Mouse (Mus musculus): ENCODE results near the gene Zcchc9. TPM values are rescaled to one million over a fixed set of nuclear protein-coding genes. Genes with fewer than 3 reads are reported as not detected.
"Not testable (repeated sequence)": the region's sequence is repeated elsewhere in the genome, so short reads cannot be mapped to it uniquely, and the experiment has no call there.

The Zcchc9 gene
- polyA plus RNA-seq, 1 experiment = 14.1 TPM

GRCm38 (mm10) chr13:91794926-91795436 lies 12.5 kb downstream of the Zcchc9 start:
- Histone ChIP-seq H3K27me3 (replicated peaks; ENCODE audit: control insufficient read depth, insufficient read depth, low read length) (no peaks in the 10 kb centered on the region), H3K36me3 (ENCODE audit: control insufficient read depth, insufficient read depth, low read length) (no peaks in the 10 kb centered on the region), H3K4me1 (ENCODE audit: control insufficient read depth, insufficient read depth, low read length) (peaks cover 3% of the 10 kb centered on the region; the same call in 1 of the 2 replicates), H3K4me3 (ENCODE audit: insufficient read depth, low read depth, low read length) (no peak overlapping the region), H3K27ac (ENCODE audit: insufficient read depth, low read depth, low read length) (no peak overlapping the region)
- WGBS = 68% methylated on average over 13 of the region's 13 CpGs
- TF ChIP-seq CTCF (conservative IDR thresholded peaks at IDR 0.05; ENCODE audit: insufficient read depth, insufficient read length, low read depth, low read length) (no peak), POLR2A (IDR thresholded peaks at IDR 0.05; ENCODE audit: low read depth, low read length) (no peak)
- peak; percentile 82 for DNase-seq

- Histone ChIP-seq H3K4me3 (ENCODE audit: insufficient read depth, low read depth, low read length) (no peak overlapping the region), H3K27ac (ENCODE audit: insufficient read depth, low read depth, low read length) (no peak overlapping the region), H3K4me1 (ENCODE audit: control insufficient read depth, insufficient read depth, low read length) (peaks cover 3% of the 10 kb centered on the region; the same call in 1 of the 2 replicates), H3K36me3 (ENCODE audit: control insufficient read depth, insufficient read depth, low read length) (no peaks in the 10 kb centered on the region), H3K27me3 (replicated peaks; ENCODE audit: control insufficient read depth, insufficient read depth, low read length) (no peaks in the 10 kb centered on the region)
- TF ChIP-seq POLR2A (IDR thresholded peaks at IDR 0.05; ENCODE audit: low read depth, low read length) = no peak
- TF ChIP-seq CTCF (conservative IDR thresholded peaks at IDR 0.05; ENCODE audit: insufficient read depth, insufficient read length, low read depth, low read length) = no peak
- DNase-seq = no peak
- WGBS = 48% methylated on average over 1 of the region's 1 CpGs
Observed at GRCm38 (mm10) chr13:91792035-91792434, 15.5 kb downstream of the Zcchc9 start.

DNA sequence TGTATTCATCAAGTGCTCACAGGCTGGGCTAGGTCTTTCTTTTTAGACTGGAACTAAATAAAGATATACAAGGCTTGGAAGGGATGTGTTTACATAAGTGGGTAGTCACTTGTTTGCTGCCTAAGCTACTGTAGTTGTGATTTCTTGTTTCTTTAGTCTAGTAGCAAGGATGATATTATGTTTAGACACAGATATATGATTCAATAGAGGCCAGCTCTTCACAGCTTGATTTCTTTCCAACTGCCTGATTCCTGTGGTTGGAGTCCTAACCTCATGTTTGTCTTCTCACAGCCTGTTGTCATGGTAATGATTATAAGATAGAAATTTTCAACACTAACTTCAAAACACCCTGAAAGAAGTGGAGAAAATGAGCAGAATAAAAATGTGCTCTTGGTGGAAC lies 27.6 kb downstream of the Zcchc9 start:
- DNase-seq = no peak
- no peaks in the 10 kb centered on the region for H3K27me3 ChIP-seq (replicated peaks; ENCODE audit: control insufficient read depth, insufficient read depth, low read length)
- no peaks in the 10 kb centered on the region for H3K36me3 ChIP-seq (ENCODE audit: control insufficient read depth, insufficient read depth, low read length)
- H3K4me3 ChIP-seq (ENCODE audit: insufficient read depth, low read depth, low read length) = no peak overlapping the region
- H3K4me1 ChIP-seq (ENCODE audit: control insufficient read depth, insufficient read depth, low read length) = no peaks in the 10 kb centered on the region
- no peak overlapping the region for H3K27ac ChIP-seq (ENCODE audit: insufficient read depth, low read depth, low read length)
- no peak for TF ChIP-seq POLR2A (IDR thresholded peaks at IDR 0.05; ENCODE audit: low read depth, low read length)
- no peak for TF ChIP-seq CTCF (conservative IDR thresholded peaks at IDR 0.05; ENCODE audit: insufficient read depth, insufficient read length, low read depth, low read length)

- Histone ChIP-seq H3K27ac (ENCODE audit: insufficient read depth, low read depth, low read length) (no peak overlapping the region), H3K4me1 (ENCODE audit: control insufficient read depth, insufficient read depth, low read length) (no peaks in the 10 kb centered on the region), H3K27me3 (replicated peaks; ENCODE audit: control insufficient read depth, insufficient read depth, low read length) (no peaks in the 10 kb centered on the region), H3K4me3 (ENCODE audit: insufficient read depth, low read depth, low read length) (no peak overlapping the region), H3K36me3 (ENCODE audit: control insufficient read depth, insufficient read depth, low read length) (no peaks in the 10 kb centered on the region; the same call in 1 of the 2 replicates)
- WGBS = 93% methylated on average over 5 of the region's 5 CpGs
- DNase-seq = no peak
- TF ChIP-seq POLR2A (IDR thresholded peaks at IDR 0.05; ENCODE audit: low read depth, low read length) (no peak), CTCF (conservative IDR thresholded peaks at IDR 0.05; ENCODE audit: insufficient read depth, insufficient read length, low read depth, low read length) (no peak)
Observed at GRCm38 (mm10) chr13:91778092-91778491, 29.4 kb downstream of the Zcchc9 start.

DNA sequence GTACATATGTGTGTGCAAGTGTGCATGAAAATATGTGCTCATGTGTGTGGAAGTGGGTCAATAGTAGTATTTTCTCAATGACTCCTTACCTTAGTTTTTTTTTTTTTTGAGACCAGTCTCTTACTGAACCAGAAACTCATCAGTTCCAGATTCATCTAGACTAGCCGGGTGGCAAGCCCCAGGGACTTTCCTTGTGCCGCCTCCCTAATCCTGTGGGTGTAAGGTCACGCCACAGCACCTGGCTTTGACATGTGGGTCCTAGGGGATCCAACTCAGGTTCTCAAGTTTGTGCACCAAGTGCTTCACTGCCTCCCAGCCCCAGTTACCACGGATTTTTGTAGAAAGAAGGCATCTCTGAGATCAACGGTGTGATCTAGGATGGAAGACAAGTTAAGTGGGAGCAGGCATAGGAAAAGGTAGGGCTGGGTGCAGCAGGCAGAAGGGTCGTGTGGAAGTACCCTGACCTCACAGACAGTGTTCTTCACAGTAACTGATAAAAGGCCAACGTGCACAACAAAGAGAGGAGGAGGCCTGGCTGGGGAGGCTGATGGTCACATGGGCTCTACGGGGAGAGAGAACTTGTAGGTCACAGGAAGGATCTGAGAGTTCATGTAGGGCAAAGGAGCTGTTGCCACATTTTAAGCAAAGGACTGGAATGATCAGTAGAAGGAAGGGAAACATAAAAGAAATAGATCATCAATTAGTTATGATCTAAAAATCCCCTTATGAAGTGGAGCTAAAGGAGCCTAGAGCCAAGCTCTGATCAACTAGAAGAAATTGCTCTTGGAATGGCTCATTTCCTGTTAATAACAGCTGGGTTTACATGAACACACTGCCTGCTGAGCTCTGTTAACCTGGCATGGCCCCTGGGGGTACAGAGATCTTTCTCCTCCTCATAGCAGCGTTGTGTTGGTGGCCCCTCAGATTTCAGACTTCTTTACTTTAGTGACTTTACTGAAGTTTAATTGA lies 38.5 kb downstream of the Zcchc9 start:
- Histone ChIP-seq H3K4me3 (ENCODE audit: insufficient read depth, low read depth, low read length) (no peak overlapping the region), H3K27ac (ENCODE audit: insufficient read depth, low read depth, low read length) (no peak overlapping the region), H3K4me1 (ENCODE audit: control insufficient read depth, insufficient read depth, low read length) (no peaks in the 10 kb centered on the region), H3K27me3 (replicated peaks; ENCODE audit: control insufficient read depth, insufficient read depth, low read length) (no peaks in the 10 kb centered on the region), H3K36me3 (ENCODE audit: control insufficient read depth, insufficient read depth, low read length) (0 out of 2 replicates have a peak, but pooled peaks cover 2% of the 10 kb centered on the region)
- TF ChIP-seq POLR2A (IDR thresholded peaks at IDR 0.05; ENCODE audit: low read depth, low read length) (no peak), CTCF (conservative IDR thresholded peaks at IDR 0.05; ENCODE audit: insufficient read depth, insufficient read length, low read depth, low read length) (no peak)
- WGBS = 66% methylated on average over 9 of the region's 9 CpGs
- DNase-seq = no peak

GRCm38 (mm10) chr13:91765627-91766026 lies 41.9 kb downstream of the Zcchc9 start:
- no peak for DNase-seq
- no peak overlapping the region for H3K4me3 ChIP-seq (ENCODE audit: insufficient read depth, low read depth, low read length)
- peaks cover 2% of the 10 kb centered on the region; the same call in 1 of the 2 replicates for H3K36me3 ChIP-seq (ENCODE audit: control insufficient read depth, insufficient read depth, low read length)
- no peaks in the 10 kb centered on the region for H3K27me3 ChIP-seq (replicated peaks; ENCODE audit: control insufficient read depth, insufficient read depth, low read length)
- no peak overlapping the region for H3K27ac ChIP-seq (ENCODE audit: insufficient read depth, low read depth, low read length)
- TF ChIP-seq CTCF (conservative IDR thresholded peaks at IDR 0.05; ENCODE audit: insufficient read depth, insufficient read length, low read depth, low read length) (no peak), POLR2A (IDR thresholded peaks at IDR 0.05; ENCODE audit: low read depth, low read length) (no peak)
- peaks cover 12% of the 10 kb centered on the region; the same call in 1 of the 2 replicates for H3K4me1 ChIP-seq (ENCODE audit: control insufficient read depth, insufficient read depth, low read length)
- 90% methylated on average over 4 of the region's 4 CpGs for WGBS

GRCm38 (mm10) chr13:91763654-91764053 lies 43.9 kb downstream of the Zcchc9 start:
- H3K36me3 ChIP-seq (ENCODE audit: control insufficient read depth, insufficient read depth, low read length); H3K27ac ChIP-seq (ENCODE audit: insufficient read depth, low read depth, low read length); H3K4me3 ChIP-seq (ENCODE audit: insufficient read depth, low read depth, low read length); H3K27me3 ChIP-seq (replicated peaks; ENCODE audit: control insufficient read depth, insufficient read depth, low read length): not testable (repeated sequence)
- DNase-seq = peak; percentile 54
- H3K4me1 ChIP-seq (ENCODE audit: control insufficient read depth, insufficient read depth, low read length) = peaks cover 19% of the 10 kb centered on the region; the same call in 1 of the 2 replicates
- WGBS = 80% methylated on average over 3 of the region's 3 CpGs

Measured in kidney, adult 2 months (tissue).